ENCODE assay signal across 30 mouse cellular contexts in genomic region chr1:125450282-125451000, GRCm38 (mm10). TPM values are rescaled to one million over a fixed set of nuclear protein-coding genes. Genes with fewer than 3 reads are reported as not detected.
DNase-seq lines count a peak whose midpoint lies in the region; ATAC-seq and TF ChIP-seq lines count a peak whose summit lies in the region.
"Had no signal": no experiment of that assay in that cellular context is flagged by ENCODE, and none has a peak within 500 bp of the region (broad histone marks: within the 10 kb centered on the region; RNA-seq: fewer than 3 reads in every experiment).

No protein-coding gene starts in this region.

- no peaks in the 10 kb centered on the region for H3K79me2 ChIP-seq in myocyte (ENCODE audit: control insufficient read depth, insufficient read depth)

- no peak for DNase-seq in gastrocnemius, adult 2 months
- DNase-seq in gastrocnemius, adult 8-10 months (ENCODE audit: low spot score in 2 of 2) = no peak
- peak; percentile 26 for DNase-seq in midbrain, embryonic 11.5 days (ENCODE audit: low spot score, missing footprints)
- no peak for DNase-seq in adrenal gland, adult 18-20 months (ENCODE audit: low spot score in 2 of 2)
- DNase-seq in embryo, embryonic 9.5 days (ENCODE audit: extremely low spot score) = no peak
- DNase-seq: adrenal gland, postnatal 10 days; cerebellum, adult 11-12 months; cerebellum, adult 9-11 months; embryo, embryonic 11 days; forebrain, postnatal 0 days; gastrocnemius, postnatal 14 days; heart, postnatal 4 days; kidney, adult 9 months; kidney, postnatal 10 days; thymus, adult 2 months; thymus, postnatal 36 days had no signal

- H3K4me1 ChIP-seq in midbrain, embryonic 11.5 days (ENCODE audit: control insufficient read depth, insufficient read depth, low read length) = no peaks in the 10 kb centered on the region
- no peaks in the 10 kb centered on the region for H3K4me1 ChIP-seq in midbrain, embryonic 15.5 days
- H3K4me1 ChIP-seq in hindbrain, embryonic 13.5 days (replicated peaks) = peaks cover 6% of the 10 kb centered on the region
- H3K4me1 ChIP-seq: embryonic facial prominence, embryonic 13.5 days; heart, embryonic 12.5 days; hindbrain, embryonic 15.5 days; limb, embryonic 12.5 days; lung, embryonic 15.5 days had no signal

- H3K9me3 ChIP-seq in midbrain, embryonic 11.5 days (ENCODE audit: control insufficient read depth, low read length) = no peaks in the 10 kb centered on the region; the same call in 1 of the 2 replicates
- no peaks in the 10 kb centered on the region for H3K9me3 ChIP-seq in midbrain, embryonic 15.5 days
- H3K9me3 ChIP-seq in hindbrain, embryonic 13.5 days = 0 out of 2 replicates have a peak, but pooled peaks cover 7% of the 10 kb centered on the region
- H3K9me3 ChIP-seq: heart, embryonic 12.5 days; hindbrain, embryonic 15.5 days; limb, embryonic 12.5 days; lung, embryonic 15.5 days; neural tube, embryonic 13.5 days had no signal

- peak overlapping the region; percentile 58 for H3K27ac ChIP-seq in gastrocnemius, adult 2 months
- H3K27ac ChIP-seq in midbrain, embryonic 11.5 days (ENCODE audit: low read depth, low read length) = no peak overlapping the region
- H3K27ac ChIP-seq in midbrain, embryonic 15.5 days = no peak overlapping the region
- no peak overlapping the region for H3K27ac ChIP-seq in hindbrain, embryonic 13.5 days
- H3K27ac ChIP-seq: embryonic facial prominence, embryonic 13.5 days; forebrain, embryonic 12.5 days; hindbrain, embryonic 15.5 days; limb, embryonic 12.5 days; lung, embryonic 15.5 days; midbrain, embryonic 10.5 days; neural tube, embryonic 13.5 days had no signal

- TF ChIP-seq POLR2A in myocyte (IDR thresholded peaks at IDR 0.05; ENCODE audit: insufficient read length, low read depth) = no peak

- intact Hi-C loops in gastrocnemius, adult 2 months (cut with DNase I) = no loop called here

- no peak overlapping the region for H3K4me2 ChIP-seq in midbrain, embryonic 11.5 days
- H3K4me2 ChIP-seq in midbrain, embryonic 15.5 days = no peak overlapping the region
- H3K4me2 ChIP-seq in myocyte (ENCODE audit: low read depth) = peak overlapping the region; percentile 32
- no peak overlapping the region for H3K4me2 ChIP-seq in hindbrain, embryonic 13.5 days
- H3K4me2 ChIP-seq: embryonic facial prominence, embryonic 13.5 days; forebrain, embryonic 12.5 days; heart, embryonic 12.5 days; hindbrain, embryonic 15.5 days; limb, embryonic 12.5 days; lung, embryonic 15.5 days; neural tube, embryonic 13.5 days had no signal

- H3K9ac ChIP-seq in midbrain, embryonic 11.5 days (ENCODE audit: low read length) = no peak overlapping the region
- no peak overlapping the region for H3K9ac ChIP-seq in midbrain, embryonic 15.5 days
- no peak overlapping the region for H3K9ac ChIP-seq in hindbrain, embryonic 13.5 days
- H3K9ac ChIP-seq: embryonic facial prominence, embryonic 13.5 days; forebrain, embryonic 12.5 days; forebrain, postnatal 0 days; heart, embryonic 12.5 days; hindbrain, embryonic 15.5 days; limb, embryonic 12.5 days; lung, embryonic 15.5 days; neural tube, embryonic 13.5 days had no signal

- no peak for ATAC-seq in midbrain, embryonic 11.5 days (ENCODE audit: low FRiP score)
- ATAC-seq in midbrain, embryonic 15.5 days (replicated peaks) = no peak
- ATAC-seq in hindbrain, embryonic 13.5 days (ENCODE audit: low FRiP score) = no peak
- ATAC-seq: forebrain, postnatal 0 days; inflammation-experienced regulatory T-cells, adult 6 months had no signal

- no peak for TF ChIP-seq CTCF in gastrocnemius, adult 2 months (IDR thresholded peaks at IDR 0.05)

- no peak overlapping the region for H3K4me3 ChIP-seq in gastrocnemius, adult 2 months
- H3K4me3 ChIP-seq in midbrain, embryonic 11.5 days (ENCODE audit: low read depth, low read length) = no peak overlapping the region
- no peak overlapping the region for H3K4me3 ChIP-seq in midbrain, embryonic 15.5 days
- no peak overlapping the region for H3K4me3 ChIP-seq in myocyte
- no peak overlapping the region for H3K4me3 ChIP-seq in hindbrain, embryonic 13.5 days
- H3K4me3 ChIP-seq: embryonic facial prominence, embryonic 13.5 days; erythroblast, embryonic 14.5 days; forebrain, embryonic 12.5 days; heart, embryonic 12.5 days; hindbrain, embryonic 15.5 days; limb, embryonic 12.5 days; lung, embryonic 15.5 days; midbrain, embryonic 10.5 days; neural tube, embryonic 13.5 days had no signal

- 88% methylated on average over 4 of the region's 4 CpGs for WGBS in midbrain, embryonic 11.5 days
- 85% methylated on average over 4 of the region's 4 CpGs for WGBS in midbrain, embryonic 15.5 days
- 85% methylated on average over 4 of the region's 4 CpGs for whole genome bisulfite sequencing in hindbrain, embryonic 13.5 days

- H3ac ChIP-seq in myocyte (ENCODE audit: control insufficient read depth, insufficient read length) = no peak overlapping the region

- H3K27me3 ChIP-seq in midbrain, embryonic 11.5 days (ENCODE audit: control insufficient read depth, insufficient read depth, low read length) = no peaks in the 10 kb centered on the region
- no peaks in the 10 kb centered on the region for H3K27me3 ChIP-seq in midbrain, embryonic 15.5 days (replicated peaks)
- no peaks in the 10 kb centered on the region for H3K27me3 ChIP-seq in myocyte (ENCODE audit: control insufficient read depth, insufficient read depth, insufficient read length)
- H3K27me3 ChIP-seq in hindbrain, embryonic 13.5 days = no peaks in the 10 kb centered on the region
- H3K27me3 ChIP-seq: CH12.LX; embryonic facial prominence, embryonic 13.5 days; forebrain, embryonic 12.5 days; heart, embryonic 12.5 days; hindbrain, embryonic 15.5 days; limb, embryonic 12.5 days; lung, embryonic 15.5 days; neural tube, embryonic 13.5 days had no signal

- H3K36me3 ChIP-seq in midbrain, embryonic 11.5 days (ENCODE audit: control insufficient read depth, insufficient read depth, low read length) = no peaks in the 10 kb centered on the region
- H3K36me3 ChIP-seq in midbrain, embryonic 15.5 days (replicated peaks) = no peaks in the 10 kb centered on the region
- H3K36me3 ChIP-seq in myocyte (ENCODE audit: control insufficient read depth, insufficient read depth) = no peaks in the 10 kb centered on the region
- H3K36me3 ChIP-seq in hindbrain, embryonic 13.5 days = no peaks in the 10 kb centered on the region
- H3K36me3 ChIP-seq: embryonic facial prominence, embryonic 13.5 days; forebrain, embryonic 12.5 days; heart, embryonic 12.5 days; hindbrain, embryonic 15.5 days; limb, embryonic 12.5 days; lung, embryonic 15.5 days; midbrain, embryonic 10.5 days; neural tube, embryonic 13.5 days had no signal

TF ChIP-seq in myocyte, 11 proteins besides CTCF, POLR2A, EP300 and RAD21:
- no peak for TF ChIP-seq E2F4 (IDR thresholded peaks at IDR 0.05; ENCODE audit: insufficient read depth)
- TF ChIP-seq TCF12 (IDR thresholded peaks at IDR 0.05; ENCODE audit: insufficient read depth, poor library complexity, severe bottlenecking) = no peak
- no peak for TF ChIP-seq REST (IDR thresholded peaks at IDR 0.05; ENCODE audit: insufficient read depth, insufficient read length)
- no peak for TF ChIP-seq SRF (IDR thresholded peaks at IDR 0.05; ENCODE audit: control insufficient read depth, insufficient read length, low read depth)
- no peak for TF ChIP-seq MYOG (IDR thresholded peaks at IDR 0.05; ENCODE audit: control insufficient read depth in 1 of 3, insufficient read depth in 1 of 3, insufficient read length in 2 of 3, low read depth in 2 of 3)
- TF ChIP-seq CEBPB (IDR thresholded peaks at IDR 0.05; ENCODE audit: insufficient read depth, poor library complexity, severe bottlenecking) = no peak
TF ChIP-seq in myocyte: peak in this region for 0.

RNA-seq across cellular contexts. Expression of gene Actr3, which starts 14.9 kb away (rescaled TPM):
- total RNA-seq in gastrocnemius, adult 2 months (2021) = 10 to 100 TPM; 35.6 to 45.1 TPM
- 10 to 100 TPM; 30.0 to 44.0 (median 41.9) TPM for total RNA-seq in gastrocnemius, adult 8-10 months (2022)
- 269 and 271 TPM in 2 replicates for polyA plus RNA-seq in midbrain, embryonic 11.5 days (2014; fragmentation: Nextera tagmentation; extraction: Ambion mirVana)
- polyA plus RNA-seq in midbrain, embryonic 15.5 days (2015; fragmentation: Nextera tagmentation; extraction: Ambion mirVana) = 224 and 228 TPM in 2 replicates
- polyA plus RNA-seq in myocyte (2012; fragmentation: generic; extraction: Trizol) = 131 TPM
- 100 to 1,000 TPM; 161 to 167 TPM for total RNA-seq in adrenal gland, adult 18-20 months (2021)
- 245 and 248 TPM in 2 replicates for polyA plus RNA-seq in hindbrain, embryonic 13.5 days (2015; fragmentation: Nextera tagmentation; extraction: Ambion mirVana)
